Mouse (Mus musculus): ENCODE measurements at regions not wholly inside any gene's neighbourhood (a gene's known extent, or its start where the extent isn't known, plus 50 kb on each side); places are given as distances from the start of the nearest gene placed in this dataset.

DNA sequence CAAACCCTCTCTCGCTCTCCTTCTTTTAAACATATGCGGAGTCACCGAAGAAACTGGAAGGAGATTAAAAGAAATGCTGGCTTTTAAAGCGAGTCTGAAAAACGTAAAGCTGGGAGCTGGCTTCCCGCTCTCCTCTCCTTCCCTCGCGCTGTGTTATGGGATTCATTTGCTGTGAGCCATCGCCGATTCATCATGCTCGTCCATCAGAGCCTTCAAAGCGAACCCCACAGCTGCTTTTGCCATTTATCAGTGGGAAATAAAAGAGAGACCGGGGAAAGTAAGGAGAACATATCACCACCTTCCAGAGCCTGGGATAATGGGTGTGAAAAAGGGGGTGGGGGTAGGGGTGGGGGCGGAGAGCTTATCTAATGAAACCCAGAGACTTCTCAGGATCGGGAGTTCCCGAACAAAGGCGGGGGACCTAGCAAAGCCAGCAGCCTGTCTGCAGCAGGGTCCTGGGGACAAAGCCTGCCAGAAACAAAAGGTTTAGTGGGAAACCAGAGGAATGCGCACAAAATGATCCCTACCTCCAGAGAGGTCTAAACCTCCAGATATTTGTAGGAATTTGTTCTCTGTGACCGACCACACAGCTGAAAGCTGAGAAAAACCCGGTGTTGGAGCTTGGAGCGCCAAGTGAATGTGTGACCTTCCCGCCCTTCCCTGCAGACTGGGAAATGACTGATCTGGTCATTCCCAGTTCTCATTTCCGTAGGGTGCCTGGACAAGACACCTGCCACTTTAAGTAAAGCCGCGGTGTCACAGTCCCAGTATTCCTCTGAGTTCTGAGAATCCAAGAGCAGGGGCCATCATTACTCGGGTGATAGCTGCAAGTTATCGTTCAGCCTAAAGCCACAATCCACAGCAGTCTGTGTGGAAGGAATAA, 73.9 kb upstream of the Lrig1 start:
- H3K4me2 ChIP-seq (ENCODE audit: low read depth): peak overlapping the region; percentile 28; the same call in 1 of the 2 replicates
- DNase-seq (ENCODE audit: low read depth in 3 of 3, low spot score in 3 of 3) (no peak), ATAC-seq (ENCODE audit: insufficient read depth) (no peak)
- H3K4me1 ChIP-seq (replicated peaks; ENCODE audit: control insufficient read depth in 2 of 2, insufficient read depth in 2 of 2, low read length in 1 of 2): peaks cover 0 to 2% of the 10 kb centered on the region in 2 experiments; a peak in 2 of 4 replicates
- peaks cover 14% of the 10 kb centered on the region for H3K27me3 ChIP-seq (ENCODE audit: control insufficient read depth, insufficient read depth, low read length)
- no peaks in the 10 kb centered on the region for H3K36me3 ChIP-seq (replicated peaks; ENCODE audit: control insufficient read depth, insufficient read depth, low read depth)
- H3K27ac ChIP-seq: no peak overlapping the region
- no peak overlapping the region for H3K4me3 ChIP-seq (ENCODE audit: insufficient read depth in 1 of 2, low read depth in 2 of 2, low read length in 2 of 2)
- TF ChIP-seq EP300 (IDR thresholded peaks at IDR 0.05; ENCODE audit: low read depth) (no peak), CTCF (IDR thresholded peaks at IDR 0.05; ENCODE audit: low read depth) (no peak)
- H3K9me3 ChIP-seq (ENCODE audit: control insufficient read depth, low read length): no peaks in the 10 kb centered on the region
- WGBS (ENCODE audit: insufficient replicate concordance): 2% methylated on average over 27 of the region's 27 CpGs
- no peak overlapping the region for H3K9ac ChIP-seq (replicated peaks)

DNA sequence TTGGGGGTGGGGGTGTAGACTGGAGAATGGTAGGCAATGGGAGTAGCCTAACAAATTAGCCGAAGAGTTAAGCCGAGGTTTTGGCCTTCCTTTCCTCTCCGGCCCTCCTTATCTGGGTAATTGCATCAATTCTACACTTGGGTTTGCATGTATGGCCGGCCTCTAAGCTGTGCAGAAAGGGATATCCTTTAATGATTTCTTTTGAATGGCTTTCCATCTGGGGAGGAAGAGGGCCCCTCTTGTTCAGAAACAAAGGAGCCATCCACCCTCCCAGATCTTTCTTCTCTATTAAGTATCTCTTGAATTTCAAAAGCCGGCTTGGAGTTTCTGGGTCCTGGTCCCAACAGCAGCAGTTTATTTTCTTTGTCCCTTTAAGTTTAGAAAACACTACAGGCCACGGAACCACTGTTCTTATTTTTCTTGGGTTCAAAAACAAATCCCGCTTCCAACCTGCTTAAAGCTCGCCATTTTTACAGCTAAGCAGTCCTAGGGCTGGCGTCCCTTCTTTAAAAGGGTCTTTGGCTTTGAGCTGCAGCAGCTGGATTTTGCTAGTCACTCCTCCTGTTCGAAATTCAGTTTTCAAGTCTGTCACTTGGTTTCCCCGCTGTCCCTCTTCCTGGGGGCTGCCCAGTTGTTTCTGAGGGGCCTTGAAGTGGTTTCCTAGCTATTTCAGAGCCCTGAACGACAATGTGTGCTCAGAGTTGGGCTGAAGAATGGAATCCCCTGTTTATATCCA, 73.1 kb upstream of the Lrig1 start:
- H3K9me3 ChIP-seq (ENCODE audit: control insufficient read depth, low read length): no peaks in the 10 kb centered on the region
- no peak overlapping the region for H3K27ac ChIP-seq
- no peak overlapping the region for H3K9ac ChIP-seq (replicated peaks)
- H3K4me3 ChIP-seq (ENCODE audit: insufficient read depth in 1 of 2, low read depth in 2 of 2, low read length in 2 of 2): no peak overlapping the region
- TF ChIP-seq EP300 (IDR thresholded peaks at IDR 0.05; ENCODE audit: low read depth) (no peak), CTCF (IDR thresholded peaks at IDR 0.05; ENCODE audit: low read depth) (no peak)
- DNase-seq (ENCODE audit: low read depth in 3 of 3, low spot score in 3 of 3): no peak
- no peak for ATAC-seq (ENCODE audit: insufficient read depth)
- peaks cover 14% of the 10 kb centered on the region for H3K27me3 ChIP-seq (ENCODE audit: control insufficient read depth, insufficient read depth, low read length)
- no peaks in the 10 kb centered on the region for H3K36me3 ChIP-seq (replicated peaks; ENCODE audit: control insufficient read depth, insufficient read depth, low read depth)
- WGBS (ENCODE audit: insufficient replicate concordance): 16% methylated on average over 12 of the region's 12 CpGs
- no peak overlapping the region for H3K4me2 ChIP-seq (ENCODE audit: low read depth)
- peaks cover 0 to 2% of the 10 kb centered on the region in 2 experiments; a peak in 2 of 4 replicates for H3K4me1 ChIP-seq (replicated peaks; ENCODE audit: control insufficient read depth in 2 of 2, insufficient read depth in 2 of 2, low read length in 1 of 2)

DNA sequence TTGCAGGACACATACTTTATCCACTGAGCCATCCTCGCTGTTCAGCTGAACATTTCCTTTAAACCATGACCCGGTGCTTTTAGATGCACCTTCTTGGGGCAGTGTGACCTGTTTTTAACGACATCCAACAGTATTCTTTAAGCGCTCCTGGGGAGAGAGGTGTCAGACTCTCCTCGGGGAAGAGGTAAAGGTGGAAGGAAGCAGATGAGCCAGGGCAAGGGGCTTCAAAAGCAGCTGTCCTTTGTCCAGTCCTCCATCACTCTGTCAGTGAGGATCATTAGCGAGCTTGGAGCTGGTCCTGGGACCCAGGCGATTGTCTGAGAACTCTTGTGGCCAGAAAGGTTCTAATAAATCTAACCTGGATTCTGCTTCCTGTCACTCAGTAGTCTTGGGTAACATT, 72.4 kb upstream of the Lrig1 start:
- Histone ChIP-seq H3K4me3 (ENCODE audit: insufficient read depth in 1 of 2, low read depth in 2 of 2, low read length in 2 of 2) (no peak overlapping the region), H3K9me3 (ENCODE audit: control insufficient read depth, low read length) (no peaks in the 10 kb centered on the region), H3K4me1 (replicated peaks; ENCODE audit: control insufficient read depth in 2 of 2, insufficient read depth in 2 of 2, low read length in 1 of 2) (peaks cover 0 to 2% of the 10 kb centered on the region in 2 experiments; a peak in 2 of 4 replicates), H3K27me3 (ENCODE audit: control insufficient read depth, insufficient read depth, low read length) (peaks cover 14% of the 10 kb centered on the region), H3K27ac (no peak overlapping the region), H3K9ac (replicated peaks) (no peak overlapping the region), H3K36me3 (replicated peaks; ENCODE audit: control insufficient read depth, insufficient read depth, low read depth) (no peaks in the 10 kb centered on the region), H3K4me2 (ENCODE audit: low read depth) (no peak overlapping the region)
- DNase-seq (ENCODE audit: low read depth in 3 of 3, low spot score in 3 of 3): no peak
- 24% methylated on average over 7 of the region's 7 CpGs for WGBS (ENCODE audit: insufficient replicate concordance)
- no peak for TF ChIP-seq EP300 (IDR thresholded peaks at IDR 0.05; ENCODE audit: low read depth)
- TF ChIP-seq CTCF (IDR thresholded peaks at IDR 0.05; ENCODE audit: low read depth): no peak
- no peak for ATAC-seq (ENCODE audit: insufficient read depth)

DNA sequence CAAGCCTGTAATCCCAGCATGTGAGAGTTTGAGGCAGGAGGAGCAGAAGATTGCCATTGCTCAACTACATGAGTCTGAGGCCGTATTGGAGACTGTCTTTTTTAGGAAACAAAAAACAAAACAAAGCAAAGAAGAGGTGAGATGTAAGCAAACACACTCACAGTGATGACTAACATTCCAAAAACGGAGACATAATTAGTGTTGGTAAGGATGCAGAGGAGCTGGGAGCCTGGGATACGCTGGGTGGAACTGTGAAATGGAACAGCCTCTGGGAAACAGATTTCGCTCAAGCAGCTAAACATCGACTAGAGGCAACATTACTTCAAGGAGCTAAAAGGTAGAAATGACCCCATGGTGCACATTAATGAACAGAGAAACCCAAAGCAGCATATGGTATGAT, 68.3 kb upstream of the Lrig1 start:
- Histone ChIP-seq H3K9me3 (ENCODE audit: control insufficient read depth, low read length) (no peaks in the 10 kb centered on the region), H3K4me2 (ENCODE audit: low read depth) (no peak overlapping the region), H3K4me1 (replicated peaks; ENCODE audit: control insufficient read depth in 2 of 2, insufficient read depth in 2 of 2, low read length in 1 of 2) (peaks cover 0 to 2% of the 10 kb centered on the region in 2 experiments; a peak in 2 of 4 replicates), H3K27ac (no peak overlapping the region), H3K4me3 (ENCODE audit: insufficient read depth in 1 of 2, low read depth in 2 of 2, low read length in 2 of 2) (no peak overlapping the region), H3K36me3 (replicated peaks; ENCODE audit: control insufficient read depth, insufficient read depth, low read depth) (no peaks in the 10 kb centered on the region), H3K27me3 (ENCODE audit: control insufficient read depth, insufficient read depth, low read length) (peaks cover 3% of the 10 kb centered on the region; the same call in 1 of the 2 replicates), H3K9ac (replicated peaks) (no peak overlapping the region)
- ATAC-seq (ENCODE audit: insufficient read depth) (no peak), DNase-seq (ENCODE audit: low read depth in 3 of 3, low spot score in 3 of 3) (no peak)
- TF ChIP-seq CTCF (IDR thresholded peaks at IDR 0.05; ENCODE audit: low read depth) (no peak), EP300 (IDR thresholded peaks at IDR 0.05; ENCODE audit: low read depth) (no peak)
- 57% methylated on average over 5 of the region's 5 CpGs for WGBS (ENCODE audit: insufficient replicate concordance)

DNA sequence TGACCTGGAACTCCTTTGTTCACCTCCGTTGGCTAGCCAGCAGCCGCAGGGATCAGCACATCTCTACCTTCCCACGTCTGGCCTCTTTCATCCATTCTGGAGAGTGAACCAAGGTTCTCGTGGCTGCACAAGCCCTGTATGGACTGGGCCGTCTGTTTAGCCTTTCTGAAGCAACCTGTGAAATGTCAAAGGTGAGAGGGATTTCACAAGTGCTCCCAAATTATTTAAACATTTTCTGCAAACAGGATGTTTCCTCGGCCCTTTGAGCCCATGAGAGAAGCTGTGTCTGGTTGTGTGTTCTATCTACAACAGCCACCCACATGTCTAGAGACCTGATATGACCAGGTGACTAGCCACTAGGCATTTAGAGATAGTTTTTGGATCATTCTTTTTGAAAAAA, 65.8 kb upstream of the Lrig1 start:
- H3K9ac ChIP-seq (replicated peaks): no peak overlapping the region
- H3K27me3 ChIP-seq (ENCODE audit: control insufficient read depth, insufficient read depth, low read length): no peaks in the 10 kb centered on the region; the same call in 1 of the 2 replicates
- 48% methylated on average over 6 of the region's 6 CpGs for WGBS (ENCODE audit: insufficient replicate concordance)
- ATAC-seq (ENCODE audit: insufficient read depth) (peak; percentile 56), DNase-seq (ENCODE audit: low read depth in 3 of 3, low spot score in 3 of 3) (peak in 1 of 3 experiments; percentile 34)
- H3K27ac ChIP-seq: no peak overlapping the region
- no peaks in the 10 kb centered on the region for H3K4me1 ChIP-seq (replicated peaks; ENCODE audit: control insufficient read depth in 2 of 2, insufficient read depth in 2 of 2, low read length in 1 of 2)
- H3K9me3 ChIP-seq (ENCODE audit: control insufficient read depth, low read length): no peaks in the 10 kb centered on the region
- H3K36me3 ChIP-seq (replicated peaks; ENCODE audit: control insufficient read depth, insufficient read depth, low read depth): no peaks in the 10 kb centered on the region
- no peak overlapping the region for H3K4me3 ChIP-seq (ENCODE audit: insufficient read depth in 1 of 2, low read depth in 2 of 2, low read length in 2 of 2)
- H3K4me2 ChIP-seq (ENCODE audit: low read depth): no peak overlapping the region
- no peak for TF ChIP-seq EP300 (IDR thresholded peaks at IDR 0.05; ENCODE audit: low read depth)
- no peak for TF ChIP-seq CTCF (IDR thresholded peaks at IDR 0.05; ENCODE audit: low read depth)
